Mouse (Mus musculus) heart, embryonic 16.5 days (tissue): Measurements from ENCODE around the gene Nadk. TPM values are rescaled to one million over a fixed set of nuclear protein-coding genes. Genes with fewer than 3 reads are reported as not detected.

Source experiments
- ATAC-seq: fragments of 200-750 bp; cut with Nextera tagmentation; replicated peaks from 2 replicates; pipeline ENCODE4 v1.8.0; 2017; ENCODE audit warnings: moderate number of reproducible peaks; ENCODE audit not compliant: insufficient read depth, low FRiP score; ENCODE audit errors: extremely low read depth
- H3K27ac ChIP-seq: fragments of 300-500 bp; sonication (generic); 2 replicates; pipeline ENCODE4 v1.5.1; 2014; ENCODE audit warnings: mild to moderate bottlenecking, low read length, control low read depth, moderate library complexity
- H3K27me3 ChIP-seq: fragments of 300-500 bp; sonication (generic); 2 replicates; pipeline ENCODE4 v1.6.1; 2014; ENCODE audit warnings: low read length, mixed read lengths; ENCODE audit not compliant: control insufficient read depth, insufficient read depth
- H3K36me3 ChIP-seq: fragments of 300-500 bp; sonication (generic); 2 replicates; pipeline ENCODE4 v1.6.1; 2014; ENCODE audit not compliant: control insufficient read depth, insufficient read depth
- H3K4me1 ChIP-seq: fragments of 300-500 bp; sonication (generic); 2 replicates; pipeline ENCODE4 v1.6.1; 2014; ENCODE audit warnings: low read length, mixed read lengths; ENCODE audit not compliant: control insufficient read depth, insufficient read depth
- H3K4me2 ChIP-seq: fragments of 300-500 bp; sonication (generic); 2 replicates; pipeline ENCODE4 v1.6.1; 2014; ENCODE audit warnings: low read depth, mild to moderate bottlenecking, control low read depth, low read length
- H3K4me3 ChIP-seq: fragments of 300-500 bp; sonication (generic); 2 replicates; pipeline ENCODE4 v1.5.1; 2014; ENCODE audit warnings: mild to moderate bottlenecking, control low read depth, low read length
- H3K9ac ChIP-seq: fragments of 300-500 bp; sonication (generic); 2 replicates; pipeline ENCODE4 v1.6.1; 2014; ENCODE audit warnings: low read length, control low read depth
- H3K9me3 ChIP-seq: fragments of 300-500 bp; sonication (generic); replicated peaks from 2 replicates; pipeline ENCODE4 v1.6.1; 2016; ENCODE audit warnings: low read length; ENCODE audit not compliant: control insufficient read depth
- WGBS: fragments of 180-500 bp; shearing (Covaris S2); extraction: QIAGEN DNeasy Blood & Tissue Kit; methylation state at CpG from one replicate; pipeline ENCODE4 v1.1.7; 2014; 5-methylcytosine and 5-hydroxymethylcytosine counted together
- polyA plus RNA-seq: library from polyadenylated mRNA; unstranded; fragments of >200 nt; fragmentation: Nextera tagmentation; extraction: Ambion mirVana; gene quantifications from 2 replicates; pipeline ENCODE4 v1.2.1, GENCODE M21; 2015

The Nadk gene
- polyA plus RNA-seq, 1 experiment from 2014 or later: 52.8 TPM

GRCm38 (mm10) chr4:155595777-155596176 is 33.6 kb downstream of the Nadk start:
- Histone ChIP-seq H3K4me1 (no peaks in the 10 kb centered on the region), H3K27ac (no peak overlapping the region)

GRCm38 (mm10) chr4:155596606-155597005 is 34.4 kb downstream of the Nadk start:
- no peaks in the 10 kb centered on the region for H3K36me3 ChIP-seq
- 66% methylated on average over 5 of the region's 5 CpGs for WGBS
- H3K4me1 ChIP-seq: no peaks in the 10 kb centered on the region
- no peak for ATAC-seq
- H3K4me2 ChIP-seq: no peak overlapping the region
- H3K27me3 ChIP-seq: no peaks in the 10 kb centered on the region
- H3K27ac ChIP-seq: no peak overlapping the region
- H3K9ac ChIP-seq: no peak overlapping the region
- H3K4me3 ChIP-seq: no peak overlapping the region
- no peaks in the 10 kb centered on the region for H3K9me3 ChIP-seq

More at GRCm38 (mm10) chr4:155595777-155596176, 33.6 kb downstream of the Nadk start:
- Histone ChIP-seq H3K9me3 (no peaks in the 10 kb centered on the region), H3K36me3 (no peaks in the 10 kb centered on the region), H3K4me3 (no peak overlapping the region), H3K27me3 (no peaks in the 10 kb centered on the region), H3K4me2 (no peak overlapping the region), H3K9ac (no peak overlapping the region)
- 69% methylated on average over 3 of the region's 3 CpGs for WGBS
- ATAC-seq: no peak

- Histone ChIP-seq H3K4me1 (peaks cover 7% of the 10 kb centered on the region), H3K27ac (no peak overlapping the region), H3K4me3 (no peak overlapping the region), H3K9me3 (no peaks in the 10 kb centered on the region), H3K27me3 (no peaks in the 10 kb centered on the region), H3K4me2 (no peak overlapping the region), H3K36me3 (no peaks in the 10 kb centered on the region), H3K9ac (no peak overlapping the region)
- 17% methylated on average over 20 of the region's 20 CpGs for WGBS
- no peak for ATAC-seq
Observed at GRCm38 (mm10) chr4:155598536-155598935, 36.4 kb downstream of the Nadk start.

- peak overlapping the region; percentile 97 for H3K9ac ChIP-seq
Observed at GRCm38 (mm10) chr4:155599901-155600825, 38.0 kb downstream of the Nadk start.

GRCm38 (mm10) chr4:155601091-155601996 is 39.2 kb downstream of the Nadk start, which contains the start of gene Slc35e2:
TSS of gene Slc35e2 (plus strand) at chr4:155601416.
- Histone ChIP-seq H3K36me3 (peaks cover 2% of the 10 kb centered on the region; the same call in 1 of the 2 replicates), H3K4me3 (peak within 1 kb of the TSS; percentile 99), H3K4me2 (peak within 1 kb of the TSS; percentile 94), H3K9ac (peak within 1 kb of the TSS; percentile 97), H3K4me1 (peaks cover 7% of the 10 kb centered on the region), H3K27ac (peak within 1 kb of the TSS; percentile 99), H3K9me3 (no peaks in the 10 kb centered on the region), H3K27me3 (no peaks in the 10 kb centered on the region)
- WGBS: under 1% methylated on average over 63 of the region's 65 CpGs
- peak; percentile 94 for ATAC-seq

More at GRCm38 (mm10) chr4:155599901-155600825, 38.0 kb downstream of the Nadk start:
- H3K4me2 ChIP-seq: peak overlapping the region; percentile 94
- H3K36me3 ChIP-seq: peaks cover 2% of the 10 kb centered on the region; the same call in 1 of the 2 replicates
- H3K9me3 ChIP-seq: no peaks in the 10 kb centered on the region
- peak overlapping the region; percentile 99 for H3K27ac ChIP-seq
- no peak for ATAC-seq
- WGBS: 84% methylated on average over 10 of the region's 11 CpGs
- H3K27me3 ChIP-seq: no peaks in the 10 kb centered on the region
- peaks cover 7% of the 10 kb centered on the region for H3K4me1 ChIP-seq
- H3K4me3 ChIP-seq: peak overlapping the region; percentile 99

GRCm38 (mm10) chr4:155601997-155602456 is 39.8 kb downstream of the Nadk start:
- Histone ChIP-seq H3K27me3 (no peaks in the 10 kb centered on the region), H3K4me2 (peak overlapping the region; percentile 94), H3K27ac (peak overlapping the region; percentile 99), H3K9ac (peak overlapping the region; percentile 97), H3K9me3 (no peaks in the 10 kb centered on the region), H3K4me1 (peaks cover 7% of the 10 kb centered on the region), H3K36me3 (peaks cover 2% of the 10 kb centered on the region; the same call in 1 of the 2 replicates), H3K4me3 (peak overlapping the region; percentile 99)
- peak; percentile 4; the same call in 1 of the 2 replicates for ATAC-seq
- 1% methylated on average over 31 of the region's 31 CpGs for WGBS

- Histone ChIP-seq H3K9ac (no peak overlapping the region), H3K9me3 (no peaks in the 10 kb centered on the region), H3K4me2 (peak overlapping the region; percentile 94), H3K27me3 (no peaks in the 10 kb centered on the region), H3K36me3 (peaks cover 2% of the 10 kb centered on the region; the same call in 1 of the 2 replicates), H3K4me1 (peaks cover 7% of the 10 kb centered on the region), H3K4me3 (peak overlapping the region; percentile 99; the same call in 1 of the 2 replicates), H3K27ac (no peak overlapping the region)
- no peak for ATAC-seq
- WGBS: 84% methylated on average over 1 of the region's 1 CpGs
Observed at GRCm38 (mm10) chr4:155602753-155603152, 40.6 kb downstream of the Nadk start.

- Histone ChIP-seq H3K36me3 (peaks cover 2% of the 10 kb centered on the region; the same call in 1 of the 2 replicates), H3K27me3 (no peaks in the 10 kb centered on the region), H3K4me3 (no peak overlapping the region), H3K9ac (no peak overlapping the region), H3K4me2 (no peak overlapping the region), H3K9me3 (no peaks in the 10 kb centered on the region), H3K27ac (no peak overlapping the region), H3K4me1 (peaks cover 7% of the 10 kb centered on the region)
- ATAC-seq: no peak
- 88% methylated on average over 6 of the region's 6 CpGs for WGBS
Observed at GRCm38 (mm10) chr4:155603801-155604200, 41.6 kb downstream of the Nadk start.
